Mouse (Mus musculus): ENCODE results near the gene Fv1.

- TF ChIP-seq CTCF (IDR thresholded peaks at IDR 0.05; ENCODE audit: control insufficient read depth, insufficient read depth, low read length) (no peak), POLR2A (IDR thresholded peaks at IDR 0.05; ENCODE audit: borderline replicate concordance, control insufficient read depth, low read depth, low read length) (no peak)
Measured at GRCm38 (mm10) chr4:147895815-147896330, 27.1 kb downstream of the Fv1 start.
